Mouse (Mus musculus) mesoderm, embryonic 11.5 days (tissue): ENCODE measurements around the gene Zfp189.
A peak's percentile ranks its signal among the peaks of the same experiment; 100 is the strongest.
"Not testable (repeated sequence)": the region's sequence is repeated elsewhere in the genome, so short reads cannot be mapped to it uniquely, and the experiment has no call there.

Source experiments
- DNase-seq: peaks from one replicate; pipeline ENCODE4 v3.0.0-alpha.2; 2012; ENCODE audit warnings: low read depth, low spot score

Gene Zfp189

DNA sequence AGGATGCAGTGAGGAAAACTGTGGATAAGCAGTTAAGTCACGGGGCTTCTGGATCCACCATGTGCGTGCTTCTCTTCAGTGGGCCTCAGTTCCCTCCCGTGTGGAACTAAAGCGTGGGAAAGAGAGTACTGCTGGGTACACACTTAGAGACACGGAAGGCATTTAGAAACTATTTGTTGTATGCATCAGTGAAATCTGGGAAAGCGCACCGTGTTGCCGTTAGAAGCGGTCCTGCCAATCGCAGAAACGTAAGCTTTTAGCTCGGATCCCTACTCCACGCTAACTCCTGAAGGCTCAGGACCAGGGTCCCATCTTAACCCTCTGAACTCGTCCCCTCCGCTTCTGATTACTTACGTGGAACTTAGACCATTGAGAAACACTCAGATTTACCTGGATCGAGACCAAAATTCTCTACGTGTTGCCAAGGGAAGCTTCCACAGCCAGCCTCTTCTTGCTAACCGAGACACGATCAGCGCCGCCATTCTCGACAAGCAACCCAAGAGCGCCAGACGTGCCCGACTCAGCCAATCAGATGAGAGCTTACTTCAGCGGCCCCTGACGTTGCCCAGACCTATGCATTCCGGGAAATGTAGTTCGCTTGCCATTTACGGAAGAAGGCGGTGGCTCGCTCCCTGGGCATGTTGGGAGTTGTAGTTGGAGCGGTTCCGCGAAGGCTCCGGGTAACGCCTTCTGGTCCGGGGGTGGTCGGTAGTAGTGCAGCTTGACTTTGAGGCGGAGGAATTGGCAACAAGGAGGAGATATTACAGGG is at the start of gene Zfp189, which contains the start of gene Mrpl50:
Gene Zfp189 (plus strand): TSS at position 605 of the 769 bp plus-strand sequence.
Gene Mrpl50 (minus strand): TSS at position 522 of the 769 bp plus-strand sequence.
- DNase-seq, result peak; percentile 97

DNA sequence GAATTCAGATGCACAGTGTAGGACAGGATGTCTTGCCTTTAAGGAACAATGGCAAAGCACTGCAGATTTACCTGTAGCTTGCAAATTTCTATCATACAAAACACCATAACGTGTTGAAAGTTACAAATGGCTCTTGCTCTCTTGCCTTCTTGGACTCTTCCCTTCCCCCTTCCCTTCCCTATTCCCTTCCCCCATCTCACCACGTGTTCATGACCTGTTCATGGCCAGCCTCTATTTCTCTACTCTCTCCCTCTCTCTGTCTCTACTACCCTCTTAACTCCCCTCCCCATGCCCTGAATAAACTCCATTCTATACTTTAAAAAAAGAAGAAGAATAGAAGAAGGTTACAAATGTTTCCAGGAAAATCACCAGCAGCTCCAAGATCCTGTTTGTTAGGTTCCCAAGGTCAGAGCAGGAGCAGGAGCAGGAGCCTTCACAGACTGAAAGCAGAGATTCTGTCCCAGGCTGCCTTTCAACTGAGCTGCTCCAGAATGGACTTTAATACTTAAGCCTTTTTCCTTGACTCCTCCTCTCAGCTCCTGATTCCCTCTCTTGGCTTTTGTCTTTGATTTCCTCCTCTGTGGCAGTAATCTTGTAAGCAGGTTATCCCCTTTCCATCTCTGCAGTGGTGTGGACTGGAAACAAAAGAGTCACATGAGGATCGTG is 47.4 kb upstream of the Zfp189 start, which contains the start of gene Acnat1:
Gene Acnat1 (minus strand): TSS at position 478 of the 666 bp plus-strand sequence.
- DNase-seq, result no peak

DNA sequence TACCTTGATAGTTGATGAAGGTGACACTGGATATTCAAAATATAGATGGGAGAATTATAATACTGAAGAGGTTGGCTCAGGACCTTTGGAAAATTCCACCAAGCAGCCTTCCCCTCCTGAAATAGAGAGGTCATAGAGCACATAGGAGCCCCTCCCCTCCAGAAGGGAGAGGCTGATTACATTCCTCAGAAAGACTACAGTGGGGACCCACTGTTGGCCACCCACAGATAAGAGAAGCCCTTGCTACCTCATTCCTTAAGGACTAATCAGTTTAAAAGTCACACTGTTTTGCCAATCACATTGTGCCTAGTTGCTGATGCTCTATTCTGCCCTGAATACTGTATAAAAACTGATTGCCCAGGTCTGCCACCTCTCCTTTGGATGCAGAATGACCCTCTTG is 46.4 kb upstream of the Zfp189 start:
- DNase-seq, result no peak

DNA sequence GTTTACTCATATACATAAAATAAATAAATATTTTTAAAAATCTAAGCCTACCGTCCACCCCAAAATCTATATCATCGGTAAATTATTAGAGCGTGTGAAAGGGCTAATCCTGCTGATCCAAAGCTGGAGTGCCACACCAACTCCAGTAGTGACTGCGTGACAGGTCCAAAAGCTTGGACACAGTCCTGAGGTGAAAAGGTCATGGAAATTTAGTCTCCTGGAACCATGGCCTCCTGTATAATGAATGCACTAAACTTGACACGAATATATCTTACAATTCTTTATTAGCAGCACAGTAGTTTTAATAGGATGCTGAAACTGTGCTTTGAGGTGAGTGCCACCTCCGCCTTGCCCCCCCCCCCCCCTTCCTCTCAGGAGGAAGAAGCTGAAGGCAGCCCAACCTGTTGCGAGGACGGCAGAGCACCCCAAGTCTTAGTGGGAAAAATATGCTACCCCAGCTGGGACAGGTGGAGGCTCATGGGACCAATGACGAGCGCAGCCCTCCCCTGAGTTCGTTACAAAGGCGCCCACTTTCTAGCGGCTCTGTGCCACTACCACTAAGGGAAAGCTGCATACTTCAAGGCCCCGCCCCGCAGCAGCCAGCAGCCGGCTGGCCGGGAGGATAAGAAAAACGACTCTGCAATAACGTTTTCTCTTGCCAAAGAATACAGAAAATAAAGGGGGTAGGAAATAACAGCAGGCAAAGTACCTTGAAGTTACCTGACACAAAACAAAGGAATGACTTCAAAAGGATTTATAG is 42.7 kb upstream of the Zfp189 start:
- peak; percentile 44 for DNase-seq

DNA sequence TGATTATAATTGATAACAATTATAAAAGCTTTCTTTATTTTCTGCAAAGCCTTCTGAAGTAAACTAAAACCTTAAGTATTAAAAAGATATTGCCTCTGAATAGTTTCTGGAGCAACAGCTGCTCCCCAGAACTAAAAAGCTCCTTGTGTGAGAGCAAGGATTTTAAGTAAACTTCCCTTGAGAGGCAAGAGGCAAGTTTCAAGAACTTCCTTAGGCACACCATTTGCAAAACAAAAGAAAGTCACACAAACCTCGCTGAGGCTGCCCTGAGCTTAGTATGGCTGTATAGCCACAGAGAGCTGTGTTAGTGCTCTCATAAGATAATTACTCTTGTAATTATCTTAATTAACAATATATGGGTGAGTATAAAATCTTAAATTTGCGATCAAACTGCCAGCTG is 41.9 kb upstream of the Zfp189 start:
- DNase-seq, result not testable (repeated sequence)

DNA sequence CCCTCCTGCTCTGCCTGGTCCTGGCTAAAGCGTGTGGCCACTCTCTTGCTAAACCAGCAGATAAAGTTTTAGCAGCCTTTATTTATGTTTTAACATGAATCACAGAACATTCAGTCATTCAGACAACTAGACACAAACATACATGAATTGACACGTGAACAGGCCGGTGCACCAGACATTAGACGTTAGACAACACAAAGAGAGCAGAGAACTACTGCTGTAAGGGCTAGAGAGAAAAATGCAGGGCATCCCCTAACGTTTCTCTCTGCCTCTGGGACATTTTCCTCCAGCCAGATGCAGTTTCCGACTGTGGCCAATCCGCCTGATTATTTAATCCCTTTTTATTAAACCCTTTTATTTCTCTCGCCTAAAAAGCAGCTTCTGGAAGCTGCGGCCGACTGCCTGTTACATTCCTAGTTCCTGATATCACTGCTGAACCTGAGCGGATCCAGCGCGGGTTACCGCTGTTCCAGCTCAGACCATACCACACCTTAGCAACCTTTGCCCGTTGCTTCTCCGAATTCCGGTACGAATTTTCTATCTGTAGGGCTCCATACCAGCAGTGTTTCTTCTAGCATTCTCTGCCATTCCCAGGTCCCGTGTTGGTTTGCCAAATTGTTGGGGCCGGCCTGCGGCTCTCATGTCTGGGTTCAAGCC is 40.7 kb upstream of the Zfp189 start:
- DNase-seq, result peak; percentile 12

DNA sequence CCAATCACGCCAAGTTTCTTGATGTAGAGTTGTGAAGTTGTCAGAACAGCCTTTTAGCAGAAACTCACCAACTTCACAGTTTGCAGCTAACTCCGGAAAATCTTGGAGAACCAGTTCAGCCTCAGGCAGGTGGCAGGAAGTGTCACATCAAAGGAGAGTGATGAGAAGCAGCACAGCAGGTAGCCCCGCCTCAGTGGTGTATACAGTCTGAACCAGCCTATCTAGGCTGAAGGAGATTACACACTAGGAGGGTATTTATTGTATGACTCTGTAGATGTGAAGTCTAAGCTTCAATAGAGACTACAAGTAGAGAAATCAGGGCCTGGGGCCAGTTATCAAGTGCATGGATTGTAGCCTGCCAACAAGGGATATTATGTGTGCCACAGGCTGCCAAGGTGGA is 40.1 kb upstream of the Zfp189 start:
- peak; percentile 4 for DNase-seq

DNA sequence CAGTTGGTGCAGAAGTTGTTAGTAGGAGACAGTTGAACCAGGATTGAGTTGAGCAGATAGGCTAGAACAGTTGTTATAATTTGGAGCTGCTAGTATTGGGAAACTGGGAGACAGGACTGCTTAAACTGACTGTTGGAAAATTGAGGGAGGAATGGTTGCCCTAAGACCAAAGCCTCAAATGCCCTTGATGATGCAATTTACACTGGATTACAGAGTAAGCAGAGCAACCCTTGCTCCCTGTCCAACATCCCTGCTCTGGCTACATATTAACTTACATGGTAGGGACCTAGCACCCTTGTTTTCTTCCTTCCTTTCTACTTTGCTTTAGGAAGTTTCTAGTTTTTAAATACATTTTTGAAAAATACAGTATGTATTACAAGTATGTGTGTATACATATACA is 35.5 kb upstream of the Zfp189 start:
- DNase-seq, result no peak

DNA sequence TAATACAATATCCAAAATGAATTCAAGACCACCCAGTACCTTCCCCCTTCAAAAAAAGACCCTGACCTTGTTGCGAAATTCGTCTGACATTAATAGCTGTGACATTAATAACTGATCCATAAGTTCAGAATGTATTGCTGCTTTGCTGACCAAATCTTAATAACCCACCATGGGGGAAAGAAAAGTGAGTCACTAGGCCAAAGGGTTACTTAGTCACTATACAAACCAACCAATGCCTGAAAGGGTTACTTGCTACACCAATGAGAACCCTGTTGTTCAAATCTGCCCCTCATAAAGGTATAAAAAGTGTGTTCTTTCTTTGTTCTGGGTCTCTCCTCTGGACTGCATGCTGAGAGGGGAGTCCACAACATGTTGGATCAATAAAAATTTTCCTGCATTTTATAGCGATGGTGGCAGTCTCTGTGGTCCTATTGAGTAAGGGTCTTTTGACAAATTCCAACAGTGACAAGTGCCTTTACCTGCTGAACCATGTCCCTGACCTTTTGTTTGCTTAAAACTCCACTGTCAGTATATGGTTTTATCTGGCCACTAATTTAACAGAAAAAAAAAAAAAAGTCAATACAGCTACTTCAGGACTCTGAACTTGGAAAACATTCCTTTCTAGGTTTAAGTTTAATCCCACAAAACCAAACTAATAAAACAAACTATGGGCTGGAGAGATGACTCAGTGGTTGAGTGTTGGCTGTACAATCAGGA is 34.9 kb upstream of the Zfp189 start:
- not testable (repeated sequence) for DNase-seq

DNA sequence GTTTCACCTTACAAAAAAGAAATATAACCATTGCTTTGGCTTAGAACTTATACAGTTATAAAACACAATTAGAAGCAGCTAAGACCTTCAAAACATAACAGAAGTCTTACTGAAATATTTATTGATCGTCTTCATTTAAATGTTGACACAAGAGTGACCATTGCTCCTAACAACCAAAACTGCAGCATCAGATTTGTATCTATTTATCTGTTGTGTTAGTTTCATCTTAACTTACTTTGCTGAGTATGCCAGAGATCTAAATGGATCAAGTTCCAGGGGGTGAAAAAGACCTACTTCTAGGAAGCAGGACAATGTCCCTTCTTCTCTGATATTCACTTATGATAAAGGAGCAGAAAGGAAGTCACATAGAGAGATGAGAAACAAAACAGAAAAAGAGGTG is 17.4 kb upstream of the Zfp189 start:
- DNase-seq, result no peak

DNA sequence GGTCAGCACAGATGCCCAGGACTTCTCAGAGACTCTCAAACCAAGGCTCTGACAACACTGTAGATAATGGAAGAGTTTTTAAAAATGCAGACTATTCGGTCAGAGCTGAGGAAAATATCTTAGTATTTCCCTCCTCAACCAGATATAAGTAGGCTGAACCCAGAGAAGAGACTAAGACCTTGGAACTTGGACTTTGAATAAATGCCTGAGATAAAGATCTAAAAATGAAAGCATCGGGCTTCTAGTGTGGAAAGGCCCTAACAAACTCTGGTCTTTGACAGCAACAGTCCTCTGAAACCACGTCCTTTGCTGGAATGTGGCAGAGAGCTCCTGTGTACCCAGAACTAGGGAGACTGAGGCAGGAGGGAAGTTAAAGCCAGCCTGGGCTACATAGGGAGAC is 14.6 kb upstream of the Zfp189 start, which contains the start of gene Baat:
Gene Baat (minus strand): TSS at position 172 of the 400 bp plus-strand sequence.
- no peak for DNase-seq

DNA sequence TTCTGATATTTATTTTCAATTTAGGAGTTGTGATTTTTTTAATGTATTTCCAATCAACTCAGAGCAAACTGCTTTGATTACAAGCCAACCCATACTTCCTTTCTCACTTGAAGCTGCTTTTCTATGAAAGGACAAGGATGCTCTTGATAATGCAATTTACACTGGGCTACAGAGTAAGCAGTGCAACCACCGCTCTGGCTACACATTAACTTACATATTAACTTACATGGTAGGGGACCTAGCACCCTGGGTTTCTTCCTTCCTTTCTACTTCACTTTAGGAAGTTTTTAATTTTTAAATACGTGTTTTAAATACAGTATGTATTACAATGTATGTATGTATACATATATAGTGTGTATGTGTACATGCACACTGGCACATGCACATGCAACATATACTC is 11.8 kb upstream of the Zfp189 start:
- no peak for DNase-seq

DNA sequence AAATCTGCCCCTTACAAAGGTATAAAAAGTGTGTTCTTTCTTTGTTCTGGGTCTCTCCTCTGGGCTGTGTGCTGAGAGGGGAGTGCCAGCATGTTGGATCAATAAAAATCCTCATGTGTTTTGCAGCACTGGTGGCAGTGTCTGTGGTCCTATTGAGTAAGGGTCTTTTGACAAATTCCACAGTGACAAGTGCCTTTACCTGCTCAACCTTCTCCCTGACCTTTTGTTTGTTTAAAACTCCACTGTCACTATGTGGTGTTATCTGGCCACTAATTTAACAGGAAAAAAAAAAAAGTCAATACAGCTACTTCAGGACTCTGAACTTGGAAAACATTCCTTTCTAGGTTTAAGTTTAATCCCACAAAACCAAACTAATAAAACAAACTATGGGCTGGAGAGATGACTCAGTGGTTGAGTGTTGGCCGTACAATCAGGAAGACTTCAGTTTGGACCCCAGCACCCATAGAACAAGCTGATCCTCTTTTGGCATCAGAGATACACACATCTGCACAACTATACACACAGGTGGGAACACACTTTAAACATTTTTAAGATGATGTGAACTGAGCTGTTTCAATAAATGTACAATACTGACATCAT is 10.6 kb upstream of the Zfp189 start:
- not testable (repeated sequence) for DNase-seq

DNA sequence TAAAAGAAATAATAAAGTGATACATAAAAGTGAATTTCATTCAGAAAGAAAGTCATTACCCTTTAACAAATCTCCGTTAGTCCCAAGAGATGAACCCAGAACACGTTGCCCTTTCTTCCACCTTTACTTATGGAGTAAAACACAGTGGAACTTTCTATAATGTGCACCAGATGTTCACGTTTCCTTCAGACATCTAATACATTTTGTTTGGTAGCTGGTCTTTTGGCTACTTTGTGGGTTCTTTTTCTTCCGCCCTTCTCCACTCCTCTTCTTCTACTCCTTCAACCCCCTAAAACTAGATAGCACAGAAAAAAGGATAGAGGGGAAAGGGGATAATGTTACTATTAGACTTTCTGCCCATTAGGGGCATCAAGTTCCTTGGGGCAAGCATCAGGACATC is 8.3 kb upstream of the Zfp189 start:
- DNase-seq, result no peak

DNA sequence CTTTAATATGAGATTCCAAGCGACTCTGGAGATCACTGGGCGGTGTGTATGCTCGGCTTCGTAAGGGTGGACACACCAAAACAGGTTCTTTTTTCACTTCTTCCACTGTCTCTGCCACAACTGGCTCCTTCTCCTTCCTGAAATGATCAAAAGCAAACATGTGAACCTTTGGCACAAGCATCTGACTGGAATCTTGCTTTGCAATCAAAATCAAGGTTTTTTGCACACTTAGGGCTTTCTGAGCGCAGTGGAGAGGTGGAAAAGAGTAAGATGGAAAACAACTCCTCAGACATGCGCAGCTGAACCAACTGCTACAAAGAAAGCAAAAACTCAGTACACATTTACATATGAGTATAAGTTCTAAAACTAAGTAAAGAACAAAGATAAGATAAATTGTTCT is 6.5 kb upstream of the Zfp189 start:
- no peak for DNase-seq

DNA sequence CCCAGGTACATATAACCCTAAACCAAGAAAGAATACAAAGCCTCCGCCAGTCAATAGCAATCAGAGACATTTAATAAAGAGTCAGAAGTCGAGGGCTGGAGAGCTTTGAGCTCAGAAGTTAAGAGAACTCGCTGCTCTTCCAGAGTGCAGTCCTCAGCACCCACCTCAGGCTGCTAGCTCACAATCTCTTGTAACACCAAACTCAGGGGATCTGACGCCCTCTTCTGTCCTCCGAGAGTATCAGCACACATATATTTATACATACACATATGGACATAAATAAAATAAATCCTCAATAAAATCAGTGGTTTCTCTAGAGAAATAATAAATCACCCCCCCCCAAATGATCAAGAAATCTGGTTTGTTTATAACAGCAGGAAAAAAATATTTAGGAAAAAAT is 1.5 kb upstream of the Zfp189 start:
- DNase-seq, result peak; percentile 31

DNA sequence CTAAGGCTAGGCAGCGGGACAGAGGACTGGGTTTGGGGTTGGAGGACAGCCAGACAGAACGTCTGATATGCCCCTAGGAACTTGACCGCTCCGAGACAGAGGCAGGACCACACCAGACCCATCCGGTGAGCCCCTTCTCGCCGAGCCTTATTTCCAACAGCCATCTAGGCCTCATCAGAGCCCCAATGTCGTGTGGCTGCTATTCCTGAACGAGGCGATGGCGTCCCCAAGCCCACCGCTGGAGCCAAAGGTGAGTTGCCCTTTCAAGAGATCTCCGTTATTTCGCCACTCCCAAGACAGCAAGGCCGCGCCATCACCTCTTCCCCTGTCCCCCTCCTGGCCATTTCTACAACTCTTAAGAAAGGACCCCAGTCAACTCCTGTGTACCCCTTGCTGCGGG is 370 bp downstream of the Zfp189 start:
- no peak for DNase-seq

DNA sequence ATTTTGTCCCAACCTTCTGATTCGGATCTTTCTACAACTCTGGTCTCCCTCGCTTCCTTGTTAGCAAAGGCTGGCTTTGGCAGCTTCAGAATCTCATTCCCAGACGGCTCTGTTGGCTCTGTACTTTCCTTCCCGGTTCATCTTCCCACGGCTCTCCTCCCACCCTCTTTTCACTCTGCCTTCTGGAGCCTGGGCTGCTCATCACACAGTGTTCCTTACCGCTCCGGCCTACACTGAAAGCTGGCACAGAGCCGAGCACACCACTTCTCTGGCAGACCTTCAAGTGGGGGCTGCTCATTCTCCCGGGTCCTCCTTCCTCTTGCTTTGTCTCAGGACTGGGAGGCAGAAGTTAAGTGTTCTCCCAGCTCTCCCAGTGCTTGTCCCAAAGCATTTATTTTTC is 1.6 kb downstream of the Zfp189 start:
- DNase-seq, result no peak

DNA sequence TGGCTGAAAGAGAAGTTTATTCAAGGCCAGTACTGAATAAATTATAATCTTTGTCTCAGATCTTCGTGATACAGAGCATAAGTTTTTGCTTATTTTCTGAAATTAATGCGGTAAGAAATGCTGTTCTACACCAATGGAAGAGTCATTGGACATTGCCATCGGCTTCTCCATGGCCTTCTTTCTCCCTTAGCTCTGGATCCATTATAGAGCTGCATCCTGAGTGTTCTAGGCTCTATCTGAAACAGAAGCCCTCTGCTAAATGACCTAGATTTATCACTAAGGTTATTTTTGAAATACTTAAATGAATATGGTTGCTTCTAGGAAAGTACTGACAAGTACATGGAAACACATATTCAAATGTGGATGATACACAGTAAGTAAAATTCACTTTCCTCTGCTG is 14.1 kb downstream of the Zfp189 start:
- DNase-seq, result no peak

DNA sequence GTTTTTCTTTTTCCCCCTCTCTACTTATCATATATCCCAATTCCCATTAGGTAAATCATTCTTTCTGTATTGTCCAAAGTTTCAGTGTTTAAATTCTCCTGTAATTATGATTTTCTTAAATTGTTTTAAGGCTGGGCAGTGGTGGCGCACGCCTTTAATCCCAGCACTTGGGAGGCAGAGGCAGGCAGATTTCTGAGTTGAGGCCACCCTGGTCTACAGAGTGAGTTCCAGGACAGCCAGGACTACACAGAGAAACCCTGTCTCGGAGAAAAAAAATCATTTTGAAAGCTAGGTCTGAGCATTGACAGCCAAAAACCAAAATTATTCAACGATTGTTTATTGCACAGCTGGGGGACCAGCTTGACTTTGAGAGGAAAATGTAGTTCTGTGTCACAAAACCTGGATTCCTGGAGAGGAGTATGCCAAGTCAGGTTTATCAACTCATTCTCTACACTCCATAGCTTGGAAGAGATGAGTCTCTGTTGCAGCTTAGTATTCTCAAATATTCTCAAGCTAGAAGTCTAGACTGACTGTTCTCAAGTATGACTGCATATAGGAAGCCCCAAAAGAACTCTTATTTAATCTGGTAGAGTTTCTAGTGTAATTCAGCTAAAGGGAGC is 14.8 kb downstream of the Zfp189 start:
- no peak for DNase-seq
